Mouse (Mus musculus) small intestine, adult 2 months (tissue): Measurements from ENCODE around the gene Rnf150.

Experiments used
- CTCF ChIP-seq: fragments of 200-500 bp; IDR thresholded peaks from 2 replicates; pipeline ENCODE4 v1.5.1; 2012; ENCODE audit warnings: low read depth, mild to moderate bottlenecking, control low read depth, inconsistent platforms, low read length, moderate library complexity, mixed read lengths; ENCODE audit not compliant: insufficient replicate concordance, insufficient read length; ENCODE audit errors: extremely low read depth
- POLR2A ChIP-seq: fragments of 200-500 bp; IDR thresholded peaks from 2 replicates; pipeline ENCODE4 v1.6.1; 2012; ENCODE audit warnings: low read depth, mild to moderate bottlenecking, control low read depth, inconsistent platforms, low read length, moderate library complexity

DNA sequence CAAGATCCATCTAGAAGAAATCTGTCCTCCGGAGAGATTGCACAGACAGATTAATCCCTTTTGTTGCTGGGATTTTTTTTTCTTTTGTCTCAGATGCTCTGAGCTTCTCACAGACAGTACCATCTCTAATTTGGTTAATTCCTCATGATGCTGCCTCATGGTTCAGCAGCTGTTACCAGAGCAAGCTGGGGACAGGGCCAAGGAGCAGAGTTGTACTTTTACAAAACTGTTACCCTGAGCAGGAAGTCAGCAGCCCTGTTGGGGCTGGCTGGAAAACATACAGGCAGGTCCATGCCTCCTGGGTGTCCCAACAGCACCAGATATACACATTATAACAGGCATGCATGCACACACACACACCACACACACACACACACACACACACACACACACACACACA is 186.5 kb downstream of the Rnf150 start:
- no peak for TF ChIP-seq CTCF
- no peak for TF ChIP-seq POLR2A
